Mouse (Mus musculus) adrenal gland, adult 8-10 months (tissue): Measurements from ENCODE around the gene Hspa4. TPM values are rescaled to one million over a fixed set of nuclear protein-coding genes. Genes with fewer than 3 reads are reported as not detected.
"Not testable (repeated sequence)": the region's sequence is repeated elsewhere in the genome, so short reads cannot be mapped to it uniquely, and the experiment has no call there.

Experiments used
- DNase-seq: peaks from one replicate; pipeline ENCODE4 v3.0.0; 2022
- total RNA-seq, 4 experiments: library from RNA; stranded (reverse); gene quantifications; 2 replicates each; pipeline ENCODE4 v1.2.4; 2022

Gene Hspa4
- total RNA-seq, 4 experiments from 2014 or later = 164 to 203 (median 190) TPM

- DNase-seq = no peak
Observed at GRCm38 (mm10) chr11:53306965-53307364, 6.7 kb upstream of the Hspa4 start.

GRCm38 (mm10) chr11:53304044-53304840 is 4.0 kb upstream of the Hspa4 start:
- no peak for DNase-seq

GRCm38 (mm10) chr11:53301167-53301515 is 884 bp upstream of the Hspa4 start:
- DNase-seq = no peak

- DNase-seq = peak; percentile 69
Observed at GRCm38 (mm10) chr11:53299551-53300329, 517 bp downstream of the Hspa4 start.

- no peak for DNase-seq
Observed at GRCm38 (mm10) chr11:53297947-53298860, 2.1 kb downstream of the Hspa4 start.

DNA sequence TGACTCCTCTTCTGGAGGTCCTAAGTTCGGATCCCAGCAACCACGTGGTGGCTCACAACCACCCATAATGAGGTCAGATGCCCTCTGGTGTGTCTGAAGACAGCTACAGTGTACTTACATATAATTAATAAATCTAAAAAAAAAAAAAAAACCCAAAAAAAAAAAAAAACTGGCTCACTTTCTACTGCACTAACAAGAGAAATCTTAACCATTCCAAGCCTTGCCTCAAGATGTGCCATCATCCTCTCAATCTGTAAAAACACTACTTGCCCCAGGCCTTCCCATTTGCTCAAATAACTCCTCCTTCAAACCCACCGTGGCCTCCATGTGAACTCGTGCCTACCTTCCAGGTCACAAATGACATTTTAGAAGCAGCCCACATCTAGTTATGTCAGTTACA is 3.4 kb downstream of the Hspa4 start:
- DNase-seq = no peak

- DNase-seq = no peak
Observed at GRCm38 (mm10) chr11:53294441-53294840, 5.8 kb downstream of the Hspa4 start.

DNA sequence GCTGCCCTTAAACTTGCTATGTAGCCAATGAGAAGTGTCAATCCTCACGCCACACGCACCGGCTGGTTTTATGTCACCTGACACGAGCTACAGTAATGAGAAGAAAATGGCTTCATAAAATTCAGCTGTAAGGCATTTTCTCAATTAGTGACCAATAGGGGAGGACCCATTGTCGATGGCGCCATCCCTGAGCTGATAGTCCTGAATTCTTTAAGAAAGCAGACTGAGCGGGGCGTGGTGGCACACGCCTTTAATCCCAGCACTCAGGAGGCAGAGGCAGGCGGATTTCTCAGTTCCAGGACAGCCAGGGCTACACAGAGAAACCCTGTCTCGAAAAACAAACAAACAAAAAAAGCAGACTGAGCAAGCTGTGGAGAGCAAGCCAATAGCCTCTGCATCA is 9.4 kb downstream of the Hspa4 start:
- DNase-seq = no peak

DNA sequence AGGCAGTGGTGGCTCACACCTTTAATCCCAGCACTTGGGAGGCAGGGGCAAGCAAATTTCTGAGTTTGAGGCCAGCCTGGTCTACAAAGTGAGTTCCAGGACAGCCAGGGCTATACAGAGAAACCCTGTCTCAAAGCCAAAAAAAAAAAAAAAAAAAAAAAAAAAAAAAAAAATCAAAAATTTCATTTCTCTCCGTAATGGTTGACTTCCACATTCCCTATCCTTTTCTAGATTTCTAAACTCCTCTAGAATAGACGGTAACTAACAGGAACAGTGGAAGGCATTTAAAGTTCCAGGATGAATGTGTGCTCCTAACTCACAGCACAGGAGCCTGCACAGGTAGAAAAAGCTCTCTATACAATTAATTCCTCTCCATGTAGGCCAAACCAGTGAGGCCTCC is 10.1 kb downstream of the Hspa4 start:
- DNase-seq = not testable (repeated sequence)

DNA sequence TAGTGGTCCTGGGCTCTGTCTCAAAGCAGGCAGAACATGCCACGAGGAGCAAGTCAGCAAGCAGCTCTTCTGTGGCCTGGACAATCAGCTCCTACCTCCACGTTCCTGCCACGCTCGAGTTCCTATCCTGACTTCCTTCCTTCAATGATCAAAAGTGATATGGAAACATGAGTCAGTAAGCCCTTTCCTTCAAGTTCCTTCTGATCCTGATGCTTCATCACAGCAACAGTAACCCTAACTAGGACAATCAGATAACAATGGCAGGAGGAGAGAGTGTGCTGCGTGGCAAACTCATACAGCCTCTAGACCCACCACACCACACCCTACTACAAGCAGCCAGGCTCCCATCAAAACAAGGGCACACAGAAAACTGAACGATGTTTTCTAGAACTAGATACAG is 14.4 kb downstream of the Hspa4 start:
- DNase-seq = no peak

- DNase-seq = no peak
Observed at GRCm38 (mm10) chr11:53278411-53278810, 21.8 kb downstream of the Hspa4 start.

DNA sequence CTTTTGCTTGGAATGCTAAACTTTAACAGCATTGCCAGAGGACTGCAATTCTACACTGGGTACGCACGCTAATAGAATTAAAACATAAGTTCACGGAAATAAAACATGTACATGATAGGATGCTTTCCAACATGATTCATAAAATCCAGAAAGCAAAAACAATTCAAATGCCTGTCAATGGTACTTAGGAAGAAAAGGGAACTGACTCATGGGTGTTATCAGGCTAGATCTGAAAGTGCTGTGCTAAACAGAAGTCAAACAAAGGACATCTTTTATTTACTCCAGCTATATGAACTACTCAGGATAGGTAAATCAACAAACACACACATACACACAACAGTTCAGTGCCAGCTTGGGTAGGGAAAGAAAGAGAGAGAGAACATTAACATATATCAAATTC is 24.9 kb downstream of the Hspa4 start:
- no peak for DNase-seq

GRCm38 (mm10) chr11:53273313-53273712 is 26.9 kb downstream of the Hspa4 start:
- no peak for DNase-seq

DNA sequence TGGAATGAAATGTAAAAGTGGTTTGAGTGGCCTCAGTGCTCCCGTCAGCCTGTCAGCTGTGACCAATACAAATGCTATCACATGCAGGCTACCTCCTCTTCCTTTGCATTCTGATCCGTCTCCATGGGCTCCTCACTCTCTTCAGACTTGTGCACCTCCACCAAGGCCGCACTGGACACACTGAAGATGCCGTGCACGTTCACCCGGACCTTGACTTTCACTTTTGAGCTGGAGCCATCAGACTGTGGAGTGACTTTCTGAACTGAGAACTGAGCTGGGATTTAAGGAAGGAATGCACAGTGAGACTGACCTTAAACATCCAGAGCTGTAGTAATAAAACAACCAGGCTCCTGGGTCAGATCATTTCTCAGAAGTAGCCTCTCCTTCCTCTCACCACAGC is 30.7 kb downstream of the Hspa4 start:
- DNase-seq = peak; percentile 32

DNA sequence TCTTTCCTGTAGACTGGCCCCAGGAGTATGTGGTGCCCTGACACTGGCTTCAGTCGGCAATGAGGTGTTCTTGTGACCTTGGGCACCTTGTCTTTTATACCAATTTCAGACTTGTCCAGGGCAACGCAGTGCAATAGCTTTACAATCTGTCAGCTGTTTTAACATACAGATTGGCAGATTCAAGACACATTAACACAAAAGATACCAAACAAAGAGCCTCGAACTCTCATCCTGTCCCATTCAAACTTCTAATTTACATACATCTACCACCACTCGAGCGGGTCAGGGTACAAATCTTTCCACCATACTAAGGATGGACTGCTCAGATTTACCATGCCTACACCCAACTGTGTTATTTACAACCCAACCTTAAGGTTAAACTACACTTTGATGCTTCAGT is 39.7 kb downstream of the Hspa4 start:
- DNase-seq = no peak

DNA sequence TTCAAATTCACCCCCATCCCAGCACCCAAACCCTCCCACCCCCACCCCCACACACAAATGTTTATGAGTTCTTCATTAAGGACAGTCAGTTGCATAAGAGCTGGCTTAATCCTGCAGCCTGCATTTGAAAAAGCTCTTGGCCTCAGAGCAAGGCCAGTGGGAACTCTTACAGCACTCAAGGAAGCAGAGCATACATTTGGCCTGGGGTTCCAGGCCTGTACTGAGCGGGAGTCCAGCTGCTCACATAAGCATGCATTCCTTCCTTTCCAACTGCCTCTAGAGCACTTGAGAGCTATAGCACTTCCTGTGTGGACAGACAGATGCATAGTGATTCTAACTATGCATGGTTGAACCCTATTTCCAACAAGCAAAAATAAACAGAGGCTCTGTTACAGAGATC is 40.2 kb downstream of the Hspa4 start:
- peak; percentile 47 for DNase-seq

GRCm38 (mm10) chr11:53259047-53259632 is 41.1 kb downstream of the Hspa4 start:
- no peak for DNase-seq

- no peak for DNase-seq
Observed at GRCm38 (mm10) chr11:53256914-53257313, 43.3 kb downstream of the Hspa4 start.

DNA sequence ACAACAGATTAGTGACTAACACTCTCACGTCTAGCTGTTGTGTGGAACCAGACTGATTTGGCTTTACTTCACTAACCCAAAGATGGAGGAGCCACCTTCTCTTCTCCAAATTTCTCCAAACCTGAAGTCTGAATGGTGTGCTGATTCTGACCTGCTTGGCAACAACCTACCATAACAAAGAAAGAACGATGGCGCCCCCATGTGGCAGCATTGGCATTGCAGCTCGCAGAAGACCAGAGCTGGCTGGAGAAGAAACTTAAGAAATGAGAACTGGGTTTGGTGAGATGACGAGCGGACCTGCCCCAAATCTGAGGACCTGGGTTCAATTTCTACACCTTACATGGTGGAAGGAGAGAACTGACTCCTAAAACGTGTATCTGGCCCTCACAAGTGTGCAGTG is 45.3 kb downstream of the Hspa4 start:
- peak; percentile 61 for DNase-seq

DNA sequence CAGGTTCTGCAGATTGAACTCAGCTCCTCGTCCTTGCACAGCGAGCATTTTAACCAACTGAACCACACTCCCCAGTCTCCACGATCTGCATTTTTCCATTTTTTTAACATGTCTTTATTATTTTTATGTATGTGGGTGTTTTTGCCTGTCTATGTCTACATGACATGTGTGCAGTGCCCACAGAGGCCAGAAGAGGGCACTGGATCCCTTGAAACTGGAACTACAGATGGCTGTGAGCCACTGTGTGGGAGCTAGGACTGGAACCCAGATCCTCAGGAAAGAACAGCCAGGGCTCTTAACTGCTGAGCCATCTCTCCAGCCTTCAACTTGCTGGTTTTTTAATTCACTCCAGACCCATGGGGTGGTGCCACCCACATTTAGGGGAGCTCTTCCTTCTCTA is 45.8 kb downstream of the Hspa4 start:
- no peak for DNase-seq

GRCm38 (mm10) chr11:53252186-53253119 is 47.8 kb downstream of the Hspa4 start:
- DNase-seq = no peak
